Mouse (Mus musculus): ENCODE results near the gene Scube1. TPM values are rescaled to one million over a fixed set of nuclear protein-coding genes. Genes with fewer than 3 reads are reported as not detected.

Gene Scube1
- polyA plus RNA-seq, 1 experiment from 2014 or later = 32.9 TPM

- Histone ChIP-seq H3K27me3 (ENCODE audit: control insufficient read depth, insufficient read depth, low read length) (no peaks in the 10 kb centered on the region), H3K4me3 (ENCODE audit: low read depth, low read length) (no peak overlapping the region), H3K9me3 (ENCODE audit: control insufficient read depth, low read length) (no peaks in the 10 kb centered on the region), H3K4me1 (ENCODE audit: control insufficient read depth, insufficient read depth, low read length) (no peaks in the 10 kb centered on the region), H3K36me3 (ENCODE audit: control insufficient read depth, insufficient read depth, low read length) (peaks cover 16% of the 10 kb centered on the region), H3K27ac (ENCODE audit: low read depth, low read length) (no peak overlapping the region), H3K9ac (ENCODE audit: low read length) (no peak overlapping the region), H3K4me2 (ENCODE audit: low read depth) (no peak overlapping the region)
- ATAC-seq (ENCODE audit: insufficient read depth, low FRiP score, low TSS enrichment) (no peak), DNase-seq (ENCODE audit: low spot score) (no peak)
- 94% methylated on average over 9 of the region's 9 CpGs for WGBS
Measured at GRCm38 (mm10) chr15:83576651-83577050, 148.2 kb downstream of the Scube1 start.

GRCm38 (mm10) chr15:83575543-83575942 is 149.3 kb downstream of the Scube1 start:
- Histone ChIP-seq H3K4me3 (ENCODE audit: low read depth, low read length) (no peak overlapping the region), H3K27ac (ENCODE audit: low read depth, low read length) (no peak overlapping the region), H3K9me3 (ENCODE audit: control insufficient read depth, low read length) (no peaks in the 10 kb centered on the region), H3K4me2 (ENCODE audit: low read depth) (no peak overlapping the region), H3K27me3 (ENCODE audit: control insufficient read depth, insufficient read depth, low read length) (no peaks in the 10 kb centered on the region), H3K9ac (ENCODE audit: low read length) (no peak overlapping the region), H3K4me1 (ENCODE audit: control insufficient read depth, insufficient read depth, low read length) (no peaks in the 10 kb centered on the region), H3K36me3 (ENCODE audit: control insufficient read depth, insufficient read depth, low read length) (peaks cover 8% of the 10 kb centered on the region)
- DNase-seq (ENCODE audit: low spot score) (no peak), ATAC-seq (ENCODE audit: insufficient read depth, low FRiP score, low TSS enrichment) (no peak)
- 88% methylated on average over 8 of the region's 8 CpGs for WGBS

GRCm38 (mm10) chr15:83574731-83575351 is 150.0 kb downstream of the Scube1 start:
- H3K36me3 ChIP-seq (ENCODE audit: control insufficient read depth, insufficient read depth, low read length) = peaks cover 6% of the 10 kb centered on the region

GRCm38 (mm10) chr15:83573606-83574005 is 151.2 kb downstream of the Scube1 start:
- H3K27ac ChIP-seq (ENCODE audit: low read depth, low read length) = no peak overlapping the region
- no peaks in the 10 kb centered on the region for H3K9me3 ChIP-seq (ENCODE audit: control insufficient read depth, low read length)
- ATAC-seq (ENCODE audit: insufficient read depth, low FRiP score, low TSS enrichment) = no peak
- 92% methylated on average over 12 of the region's 12 CpGs for WGBS
- H3K4me1 ChIP-seq (ENCODE audit: control insufficient read depth, insufficient read depth, low read length) = no peaks in the 10 kb centered on the region
- H3K9ac ChIP-seq (ENCODE audit: low read length) = no peak overlapping the region
- no peak overlapping the region for H3K4me2 ChIP-seq (ENCODE audit: low read depth)
- no peak overlapping the region for H3K4me3 ChIP-seq (ENCODE audit: low read depth, low read length)
- peaks cover 4% of the 10 kb centered on the region for H3K36me3 ChIP-seq (ENCODE audit: control insufficient read depth, insufficient read depth, low read length)
- no peak for DNase-seq (ENCODE audit: low spot score)
- H3K27me3 ChIP-seq (ENCODE audit: control insufficient read depth, insufficient read depth, low read length) = no peaks in the 10 kb centered on the region

More at GRCm38 (mm10) chr15:83574731-83575351, 150.0 kb downstream of the Scube1 start:
- WGBS = 91% methylated on average over 6 of the region's 6 CpGs
- Histone ChIP-seq H3K4me2 (ENCODE audit: low read depth) (no peak overlapping the region), H3K4me3 (ENCODE audit: low read depth, low read length) (no peak overlapping the region), H3K27ac (ENCODE audit: low read depth, low read length) (no peak overlapping the region), H3K4me1 (ENCODE audit: control insufficient read depth, insufficient read depth, low read length) (no peaks in the 10 kb centered on the region), H3K9me3 (ENCODE audit: control insufficient read depth, low read length) (no peaks in the 10 kb centered on the region), H3K27me3 (ENCODE audit: control insufficient read depth, insufficient read depth, low read length) (no peaks in the 10 kb centered on the region), H3K9ac (ENCODE audit: low read length) (no peak overlapping the region)
- no peak for ATAC-seq (ENCODE audit: insufficient read depth, low FRiP score, low TSS enrichment)
- DNase-seq (ENCODE audit: low spot score) = no peak

- no peaks in the 10 kb centered on the region for H3K9me3 ChIP-seq (ENCODE audit: control insufficient read depth, low read length)
- H3K9ac ChIP-seq (ENCODE audit: low read length) = no peak overlapping the region
- no peaks in the 10 kb centered on the region for H3K4me1 ChIP-seq (ENCODE audit: control insufficient read depth, insufficient read depth, low read length)
- no peak overlapping the region for H3K27ac ChIP-seq (ENCODE audit: low read depth, low read length)
- H3K4me2 ChIP-seq (ENCODE audit: low read depth) = no peak overlapping the region
- H3K27me3 ChIP-seq (ENCODE audit: control insufficient read depth, insufficient read depth, low read length) = no peaks in the 10 kb centered on the region
- 88% methylated on average over 4 of the region's 4 CpGs for WGBS
- ATAC-seq (ENCODE audit: insufficient read depth, low FRiP score, low TSS enrichment) (no peak), DNase-seq (ENCODE audit: low spot score) (no peak)
- peaks cover 2% of the 10 kb centered on the region for H3K36me3 ChIP-seq (ENCODE audit: control insufficient read depth, insufficient read depth, low read length)
- no peak overlapping the region for H3K4me3 ChIP-seq (ENCODE audit: low read depth, low read length)
Measured at GRCm38 (mm10) chr15:83572132-83572531, 152.7 kb downstream of the Scube1 start.

- H3K9ac ChIP-seq (ENCODE audit: low read length) = no peak overlapping the region
- no peaks in the 10 kb centered on the region for H3K27me3 ChIP-seq (ENCODE audit: control insufficient read depth, insufficient read depth, low read length)
- H3K4me1 ChIP-seq (ENCODE audit: control insufficient read depth, insufficient read depth, low read length) = no peaks in the 10 kb centered on the region
- peaks cover 2% of the 10 kb centered on the region; the same call in 1 of the 2 replicates for H3K36me3 ChIP-seq (ENCODE audit: control insufficient read depth, insufficient read depth, low read length)
- no peak overlapping the region for H3K4me2 ChIP-seq (ENCODE audit: low read depth)
- DNase-seq (ENCODE audit: low spot score) (no peak), ATAC-seq (ENCODE audit: insufficient read depth, low FRiP score, low TSS enrichment) (no peak)
- WGBS = 81% methylated on average over 5 of the region's 5 CpGs
- no peak overlapping the region for H3K4me3 ChIP-seq (ENCODE audit: low read depth, low read length)
- H3K9me3 ChIP-seq (ENCODE audit: control insufficient read depth, low read length) = no peaks in the 10 kb centered on the region
- H3K27ac ChIP-seq (ENCODE audit: low read depth, low read length) = no peak overlapping the region
Measured at GRCm38 (mm10) chr15:83571636-83572035, 153.2 kb downstream of the Scube1 start.

- H3K36me3 ChIP-seq (ENCODE audit: control insufficient read depth, insufficient read depth, low read length) = peaks cover 2% of the 10 kb centered on the region; the same call in 1 of the 2 replicates
- H3K27ac ChIP-seq (ENCODE audit: low read depth, low read length) = no peak overlapping the region
- H3K27me3 ChIP-seq (ENCODE audit: control insufficient read depth, insufficient read depth, low read length) = no peaks in the 10 kb centered on the region
- no peaks in the 10 kb centered on the region for H3K9me3 ChIP-seq (ENCODE audit: control insufficient read depth, low read length)
- ATAC-seq (ENCODE audit: insufficient read depth, low FRiP score, low TSS enrichment) (no peak), DNase-seq (ENCODE audit: low spot score) (no peak)
- no peak overlapping the region for H3K9ac ChIP-seq (ENCODE audit: low read length)
- H3K4me2 ChIP-seq (ENCODE audit: low read depth) = no peak overlapping the region
- H3K4me3 ChIP-seq (ENCODE audit: low read depth, low read length) = no peak overlapping the region
- H3K4me1 ChIP-seq (ENCODE audit: control insufficient read depth, insufficient read depth, low read length) = no peaks in the 10 kb centered on the region
- 76% methylated on average over 2 of the region's 2 CpGs for WGBS
Measured at GRCm38 (mm10) chr15:83570641-83571040, 154.2 kb downstream of the Scube1 start.

- no peak overlapping the region for H3K4me2 ChIP-seq (ENCODE audit: low read depth)
- H3K27me3 ChIP-seq (ENCODE audit: control insufficient read depth, insufficient read depth, low read length) = no peaks in the 10 kb centered on the region
- no peak for ATAC-seq (ENCODE audit: insufficient read depth, low FRiP score, low TSS enrichment)
- no peak for DNase-seq (ENCODE audit: low spot score)
- H3K4me3 ChIP-seq (ENCODE audit: low read depth, low read length) = no peak overlapping the region
- no peak overlapping the region for H3K9ac ChIP-seq (ENCODE audit: low read length)
- 56% methylated on average over 11 of the region's 11 CpGs for WGBS
- 0 out of 2 replicates have a peak, but pooled peaks cover 2% of the 10 kb centered on the region for H3K36me3 ChIP-seq (ENCODE audit: control insufficient read depth, insufficient read depth, low read length)
- no peaks in the 10 kb centered on the region for H3K4me1 ChIP-seq (ENCODE audit: control insufficient read depth, insufficient read depth, low read length)
- no peak overlapping the region for H3K27ac ChIP-seq (ENCODE audit: low read depth, low read length)
- no peaks in the 10 kb centered on the region for H3K9me3 ChIP-seq (ENCODE audit: control insufficient read depth, low read length)
Measured at GRCm38 (mm10) chr15:83569682-83570081, 155.1 kb downstream of the Scube1 start.

GRCm38 (mm10) chr15:83568544-83568943 is 156.3 kb downstream of the Scube1 start:
- Histone ChIP-seq H3K27ac (ENCODE audit: low read depth, low read length) (no peak overlapping the region), H3K9me3 (ENCODE audit: control insufficient read depth, low read length) (no peaks in the 10 kb centered on the region), H3K36me3 (ENCODE audit: control insufficient read depth, insufficient read depth, low read length) (no peaks in the 10 kb centered on the region), H3K4me3 (ENCODE audit: low read depth, low read length) (no peak overlapping the region), H3K4me1 (ENCODE audit: control insufficient read depth, insufficient read depth, low read length) (peaks cover 4% of the 10 kb centered on the region), H3K9ac (ENCODE audit: low read length) (no peak overlapping the region), H3K27me3 (ENCODE audit: control insufficient read depth, insufficient read depth, low read length) (no peaks in the 10 kb centered on the region), H3K4me2 (ENCODE audit: low read depth) (no peak overlapping the region)
- 96% methylated on average over 5 of the region's 5 CpGs for WGBS
- DNase-seq (ENCODE audit: low spot score) = no peak
- no peak for ATAC-seq (ENCODE audit: insufficient read depth, low FRiP score, low TSS enrichment)

All from neural tube, embryonic 11.5 days (tissue).